Mouse (Mus musculus) ZHBTc4 (cell line): ENCODE results near the gene Pitpnm3.

Experiments used
- DNase-seq: peaks from one replicate; pipeline ENCODE4 v3.0.0-alpha.2; 2011; ENCODE audit warnings: low read depth, low spot score

The Pitpnm3 gene

DNA sequence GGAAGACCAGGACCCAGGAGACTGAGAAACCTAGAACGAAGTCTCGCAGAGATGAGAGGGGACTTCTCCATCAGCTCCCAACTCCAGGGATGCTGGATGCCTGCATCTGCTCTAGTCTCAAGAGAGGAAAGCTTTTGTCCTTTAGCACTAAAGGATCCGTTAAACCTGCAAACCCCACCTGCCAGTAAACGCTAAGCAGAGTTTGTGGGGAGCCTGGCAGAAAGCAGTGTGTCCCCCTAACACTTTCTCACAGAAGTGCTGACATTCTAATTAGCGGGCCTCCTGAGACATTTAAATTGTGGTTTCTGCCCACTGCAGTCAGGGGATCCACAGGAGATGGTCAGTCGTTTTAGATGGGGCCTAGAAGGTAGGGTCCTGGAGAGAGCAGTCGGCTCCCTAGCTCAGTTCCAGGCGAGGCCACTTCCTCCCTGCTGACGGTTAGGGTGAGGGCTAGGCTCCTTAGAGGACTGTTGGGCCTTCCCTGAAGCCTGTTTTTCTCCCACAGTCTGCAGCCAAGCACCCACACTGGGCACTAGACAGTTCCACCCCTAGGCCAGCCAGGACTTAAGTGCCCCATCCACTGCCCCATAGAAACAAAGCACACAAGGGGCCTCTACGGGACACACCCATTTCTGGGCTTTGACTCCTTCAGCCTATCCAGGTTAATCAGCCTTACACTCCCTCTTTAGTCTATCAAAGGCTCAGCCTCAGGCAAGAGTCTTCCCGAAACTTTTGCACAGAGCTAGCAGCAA is 829 bp upstream of the Pitpnm3 start:
- peak; percentile 68 for DNase-seq

GRCm38 (mm10) chr11:72134536-72135382 is 819 bp downstream of the Pitpnm3 start:
- peak; percentile 31 for DNase-seq

GRCm38 (mm10) chr11:72133075-72133474 is 2.5 kb downstream of the Pitpnm3 start:
- DNase-seq: no peak

- no peak for DNase-seq
Observed at GRCm38 (mm10) chr11:72132266-72132665, 3.3 kb downstream of the Pitpnm3 start.

DNA sequence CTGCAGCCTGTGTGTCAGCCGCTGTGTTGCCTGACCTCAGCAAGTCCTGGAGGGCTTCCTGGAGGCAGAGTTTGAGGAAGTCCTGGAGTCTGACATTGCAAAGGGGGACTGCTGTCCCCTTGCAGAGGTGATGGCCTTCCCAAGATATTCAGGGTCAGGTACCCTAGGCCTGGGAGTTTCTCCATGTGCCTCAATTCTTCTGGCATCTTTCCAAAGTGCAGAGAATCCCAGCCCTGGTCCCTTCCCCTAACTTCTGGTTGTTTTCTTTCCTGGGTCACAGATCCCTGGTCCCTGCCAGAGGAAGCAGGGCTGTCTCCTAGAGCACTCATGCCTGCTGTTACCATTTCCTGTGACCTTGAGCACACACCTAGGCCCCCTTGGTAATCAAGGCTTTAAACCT is 3.9 kb downstream of the Pitpnm3 start:
- DNase-seq: peak; percentile 15

DNA sequence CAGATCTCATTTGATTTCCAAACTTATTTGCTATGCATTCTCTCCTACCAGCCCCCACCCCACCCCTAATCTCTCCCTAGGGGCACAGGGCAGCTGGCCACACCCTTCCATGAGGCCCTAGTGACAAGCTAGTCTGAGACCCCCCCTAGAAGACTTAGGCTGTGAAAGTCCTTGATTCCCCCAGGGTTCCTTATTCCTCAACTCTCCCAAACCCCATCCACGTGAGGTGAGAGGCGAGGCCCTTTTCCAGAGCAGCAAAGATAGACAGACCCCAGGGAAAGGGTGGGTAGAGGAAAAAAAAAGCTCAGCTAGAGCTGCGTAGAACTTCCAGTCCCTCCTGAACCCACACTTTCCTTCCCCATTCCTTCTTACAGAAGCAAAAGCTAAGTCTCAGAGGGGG is 4.7 kb downstream of the Pitpnm3 start:
- no peak for DNase-seq

DNA sequence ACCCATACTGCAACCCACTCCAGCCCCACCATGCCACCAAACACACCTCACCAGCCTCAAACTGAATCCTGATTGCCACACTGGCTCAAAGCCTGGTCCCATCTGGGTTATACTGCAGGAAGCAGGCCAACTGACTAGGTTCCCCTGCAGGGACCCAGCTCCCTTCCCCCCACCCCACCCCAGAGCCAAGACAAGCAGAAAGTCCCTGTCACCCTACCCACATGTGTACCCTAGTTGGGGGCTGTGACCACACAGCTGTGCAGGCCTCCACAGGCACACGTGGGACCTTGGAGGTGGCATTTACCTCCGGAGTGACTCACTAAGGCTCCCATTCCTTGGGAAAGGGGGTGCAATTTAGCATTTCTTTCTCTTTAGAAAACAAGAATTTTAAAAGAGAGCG is 5.1 kb downstream of the Pitpnm3 start:
- DNase-seq: no peak

DNA sequence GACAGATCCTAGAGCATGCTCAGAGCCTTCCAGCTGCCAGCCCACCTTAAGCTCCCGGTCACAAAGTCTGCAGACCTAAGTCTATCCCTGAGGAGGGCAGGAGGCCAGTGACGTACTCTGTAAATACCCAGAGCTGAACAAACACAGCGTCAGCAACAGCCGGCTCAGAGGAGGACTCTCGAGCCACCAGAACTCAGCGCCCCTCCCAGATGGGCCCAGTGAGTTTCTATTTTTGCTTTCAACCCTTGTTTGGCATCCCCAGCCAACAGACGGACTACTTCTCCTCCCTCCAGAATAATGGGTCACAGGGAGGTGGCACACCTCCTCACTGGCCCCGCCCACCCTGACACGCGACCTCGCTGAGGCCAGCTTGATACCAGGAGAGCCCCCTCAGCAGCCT is 5.6 kb downstream of the Pitpnm3 start:
- DNase-seq: peak; percentile 18

DNA sequence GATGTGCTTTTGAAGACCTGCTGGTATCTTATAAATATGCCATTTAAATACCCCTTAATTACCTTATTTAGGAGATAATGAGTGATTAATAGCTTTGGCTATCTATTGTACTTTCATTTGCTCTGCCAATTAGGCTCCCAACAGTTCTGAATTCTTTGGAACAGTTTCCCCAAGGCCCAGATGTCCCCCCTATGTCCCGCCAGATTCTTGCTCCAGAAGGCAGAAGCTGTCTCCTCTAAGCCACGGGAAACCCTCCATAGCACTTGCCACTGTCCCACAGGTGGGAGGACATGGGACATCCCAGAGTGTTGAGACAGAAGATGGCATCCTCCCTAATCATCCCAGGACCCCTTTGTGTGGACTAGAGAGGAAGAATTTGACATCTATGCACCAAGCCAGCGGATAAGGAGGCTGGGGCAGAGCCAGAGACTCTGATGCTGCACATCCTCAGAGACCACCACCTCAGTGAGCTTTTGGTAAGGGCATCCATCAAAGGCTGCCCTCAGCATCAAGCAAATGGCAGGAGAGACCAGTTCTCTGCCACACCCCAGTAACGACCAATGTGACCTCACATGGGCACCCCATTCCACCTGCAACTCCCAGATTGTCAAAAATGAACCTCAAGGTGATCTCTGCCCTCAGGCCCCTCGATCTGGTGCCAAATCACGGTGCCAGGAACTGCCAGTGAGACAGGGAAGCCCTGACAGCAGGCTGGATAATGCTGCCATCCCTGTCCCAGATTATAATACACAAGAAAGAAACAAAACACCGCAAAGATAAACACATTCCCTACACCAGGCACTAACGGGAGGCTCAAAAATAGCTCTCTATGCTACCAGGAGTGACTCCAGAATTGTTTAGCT is 6.3 kb downstream of the Pitpnm3 start:
- DNase-seq: no peak

GRCm38 (mm10) chr11:72127450-72128189 is 8.0 kb downstream of the Pitpnm3 start:
- no peak for DNase-seq

DNA sequence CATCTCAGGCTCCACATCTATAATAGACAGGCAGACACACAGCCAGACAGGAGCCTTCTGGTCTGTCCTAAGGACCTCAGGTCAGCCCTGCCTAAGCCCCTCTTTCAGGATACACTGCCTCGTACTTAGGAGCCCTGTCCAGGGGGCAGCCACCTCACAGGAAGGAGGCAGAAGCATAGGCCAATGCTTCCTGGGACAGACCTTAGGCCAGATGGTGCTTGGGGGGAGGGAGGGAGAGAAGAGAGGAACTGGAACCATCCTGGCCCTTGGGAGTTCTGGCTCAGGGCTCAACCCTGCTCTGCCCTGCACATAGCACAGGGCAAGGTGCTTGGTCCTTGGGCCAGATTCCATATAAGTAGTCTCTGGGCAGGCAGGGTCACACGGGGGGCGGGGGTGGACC is 9.8 kb downstream of the Pitpnm3 start:
- no peak for DNase-seq

GRCm38 (mm10) chr11:72123531-72123930 is 12.0 kb downstream of the Pitpnm3 start:
- DNase-seq: no peak

GRCm38 (mm10) chr11:72120354-72120753 is 15.2 kb downstream of the Pitpnm3 start:
- no peak for DNase-seq

DNA sequence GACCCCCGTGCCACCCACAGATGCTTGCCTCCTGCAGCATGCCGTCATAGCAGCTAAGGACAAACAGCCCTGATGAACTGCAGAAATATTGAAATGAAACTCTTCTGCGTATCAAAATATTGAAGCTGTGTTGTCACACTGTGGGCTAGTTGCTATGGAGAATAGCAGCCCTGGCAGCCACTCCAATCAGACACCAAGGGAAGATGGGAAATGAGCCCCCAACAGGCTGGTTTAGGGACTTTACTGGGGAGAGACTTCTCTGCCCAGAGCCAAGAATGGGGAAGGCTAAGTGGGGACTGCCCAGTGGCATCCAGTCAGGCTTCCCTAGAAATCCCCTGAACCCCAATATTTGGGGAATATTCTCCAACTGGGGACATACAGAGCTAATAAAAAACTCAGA is 16.9 kb downstream of the Pitpnm3 start:
- DNase-seq: no peak

DNA sequence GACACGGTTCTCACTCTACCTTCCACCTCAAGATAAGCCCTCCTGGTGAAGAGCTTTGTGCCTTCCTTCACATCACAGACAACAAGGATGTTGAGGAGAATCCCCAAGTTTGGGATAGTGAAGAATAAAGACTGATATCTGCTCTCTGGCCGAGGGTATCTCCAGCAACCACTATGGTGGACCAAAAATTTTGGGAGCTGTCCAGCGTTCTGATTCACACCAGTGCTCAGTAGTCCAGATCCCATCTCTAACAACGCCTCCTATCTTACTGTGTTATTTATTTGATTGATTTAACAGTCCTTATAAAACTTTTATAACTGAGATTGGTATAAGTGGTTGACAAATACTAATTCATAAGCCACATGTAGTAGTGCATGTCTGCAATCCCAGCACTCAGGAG is 22.3 kb downstream of the Pitpnm3 start:
- peak; percentile 37 for DNase-seq

GRCm38 (mm10) chr11:72110726-72111125 is 24.9 kb downstream of the Pitpnm3 start:
- DNase-seq: no peak

- DNase-seq: no peak
Observed at GRCm38 (mm10) chr11:72104223-72104622, 31.4 kb downstream of the Pitpnm3 start.

GRCm38 (mm10) chr11:72103530-72103929 is 32.0 kb downstream of the Pitpnm3 start:
- no peak for DNase-seq

DNA sequence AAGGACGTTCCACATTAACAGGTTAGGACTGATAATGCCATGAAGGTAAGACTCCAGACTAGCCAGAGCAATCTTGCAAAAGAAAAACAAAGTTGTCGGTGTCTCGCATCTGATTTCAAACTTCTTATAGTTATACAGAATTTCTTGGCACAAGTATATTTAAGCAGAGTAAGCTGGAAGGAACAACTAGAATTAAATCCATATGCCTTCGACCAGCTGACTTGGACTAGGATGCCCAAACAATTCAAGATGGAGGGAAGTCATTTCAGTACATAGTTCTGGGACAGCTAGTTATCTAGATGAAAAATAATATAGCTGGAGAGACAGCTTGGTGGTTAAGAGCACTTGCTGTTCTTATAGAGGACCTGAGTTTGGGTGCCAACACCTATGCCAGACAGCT is 34.6 kb downstream of the Pitpnm3 start:
- DNase-seq: no peak

- peak; percentile 10 for DNase-seq
Observed at GRCm38 (mm10) chr11:72099181-72099580, 36.4 kb downstream of the Pitpnm3 start.

DNA sequence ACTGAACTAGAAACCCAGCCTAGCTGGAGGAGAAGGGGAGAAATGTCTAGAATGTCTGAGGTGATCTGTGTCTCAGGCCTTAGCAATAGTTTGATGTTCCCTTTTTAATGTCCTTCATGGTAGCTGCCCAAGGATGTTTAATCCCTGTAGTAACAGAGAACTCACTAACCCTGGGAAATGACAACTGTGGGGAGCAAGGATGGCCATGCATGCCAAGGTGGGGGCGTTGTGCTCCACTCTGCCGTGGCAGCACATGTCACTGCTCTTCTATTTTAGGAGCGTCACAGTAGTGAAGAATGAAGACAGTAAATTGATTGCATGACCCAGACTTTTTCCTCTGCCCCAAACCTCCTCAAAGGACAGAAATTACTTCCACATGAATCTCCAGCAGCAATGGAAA is 37.6 kb downstream of the Pitpnm3 start:
- no peak for DNase-seq
